Mouse (Mus musculus): ENCODE measurements around the gene Tmem86b. TPM values are rescaled to one million over a fixed set of nuclear protein-coding genes. Genes with fewer than 3 reads are reported as not detected.

Tmem86b gene
- polyA plus RNA-seq (2014; fragmentation: Nextera tagmentation; extraction: Ambion mirVana): 3.2 and 3.3 TPM in 2 replicates

GRCm38 (mm10) chr7:4631031-4631430, at the start of gene Tmem86b:
Gene Tmem86b (minus strand): TSS chr7:4631422.
- no peak within 1 kb of the TSS for H3K4me2 ChIP-seq (replicated peaks; ENCODE audit: low read depth, low read length)
- DNase-seq (ENCODE audit: low spot score) (no peak), ATAC-seq (ENCODE audit: low FRiP score) (no peak)
- no peak within 1 kb of the TSS for H3K4me3 ChIP-seq (ENCODE audit: low read depth, low read length)
- H3K27me3 ChIP-seq (ENCODE audit: control insufficient read depth, insufficient read depth, low read length): no peaks in the 10 kb centered on the region
- H3K27ac ChIP-seq (ENCODE audit: low read depth, low read length): no peak within 1 kb of the TSS
- WGBS: 86% methylated on average over 4 of the region's 4 CpGs
- H3K9ac ChIP-seq (ENCODE audit: low read depth, low read length): no peak within 1 kb of the TSS
- no peaks in the 10 kb centered on the region for H3K4me1 ChIP-seq (replicated peaks; ENCODE audit: control insufficient read depth, insufficient read depth, low read length)
- no peaks in the 10 kb centered on the region for H3K9me3 ChIP-seq (ENCODE audit: control insufficient read depth, low read length)
- H3K36me3 ChIP-seq (ENCODE audit: control insufficient read depth, insufficient read depth, low read length): peaks cover 12% of the 10 kb centered on the region; the same call in 1 of the 2 replicates

DNA sequence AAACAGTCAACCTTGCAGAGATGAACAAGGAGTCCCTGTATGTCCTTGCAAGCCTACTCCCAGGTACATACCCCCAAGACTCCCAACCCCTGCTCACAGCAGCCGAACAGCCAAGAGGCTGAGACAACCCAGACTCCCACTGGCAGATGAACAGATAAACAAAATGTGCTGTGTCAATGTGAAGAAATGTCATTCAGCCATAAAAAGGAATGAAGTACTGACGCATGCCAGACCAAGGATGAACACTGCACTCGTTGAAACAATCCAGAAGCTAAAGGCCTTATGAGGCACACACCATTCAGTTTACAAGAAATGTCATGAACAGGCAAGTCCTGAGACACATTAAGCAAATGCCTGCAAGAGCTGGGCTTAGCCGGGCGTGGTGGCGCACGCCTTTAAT, 44.0 kb upstream of the Tmem86b start:
- H3K4me3 ChIP-seq (ENCODE audit: low read depth, low read length): no peak overlapping the region
- H3K4me1 ChIP-seq (replicated peaks; ENCODE audit: control insufficient read depth, insufficient read depth, low read length): no peaks in the 10 kb centered on the region
- no peak overlapping the region for H3K27ac ChIP-seq (ENCODE audit: low read depth, low read length)
- WGBS: 93% methylated on average over 7 of the region's 7 CpGs
- H3K9me3 ChIP-seq (ENCODE audit: control insufficient read depth, low read length): no peaks in the 10 kb centered on the region
- H3K4me2 ChIP-seq (replicated peaks; ENCODE audit: low read depth, low read length): no peak overlapping the region
- peaks cover 3% of the 10 kb centered on the region; the same call in 1 of the 2 replicates for H3K36me3 ChIP-seq (ENCODE audit: control insufficient read depth, insufficient read depth, low read length)
- H3K9ac ChIP-seq (ENCODE audit: low read depth, low read length): no peak overlapping the region
- no peaks in the 10 kb centered on the region for H3K27me3 ChIP-seq (ENCODE audit: control insufficient read depth, insufficient read depth, low read length)
- no peak for DNase-seq (ENCODE audit: low spot score)
- no peak for ATAC-seq (ENCODE audit: low FRiP score)

- ATAC-seq (ENCODE audit: low FRiP score) (no peak), DNase-seq (ENCODE audit: low spot score) (no peak)
- no peaks in the 10 kb centered on the region for H3K9me3 ChIP-seq (ENCODE audit: control insufficient read depth, low read length)
- WGBS: 92% methylated on average over 12 of the region's 12 CpGs
- H3K9ac ChIP-seq (ENCODE audit: low read depth, low read length): no peak overlapping the region
- no peak overlapping the region for H3K27ac ChIP-seq (ENCODE audit: low read depth, low read length)
- H3K27me3 ChIP-seq (ENCODE audit: control insufficient read depth, insufficient read depth, low read length): no peaks in the 10 kb centered on the region
- peaks cover 3% of the 10 kb centered on the region; the same call in 1 of the 2 replicates for H3K36me3 ChIP-seq (ENCODE audit: control insufficient read depth, insufficient read depth, low read length)
- no peaks in the 10 kb centered on the region for H3K4me1 ChIP-seq (replicated peaks; ENCODE audit: control insufficient read depth, insufficient read depth, low read length)
- no peak overlapping the region for H3K4me2 ChIP-seq (replicated peaks; ENCODE audit: low read depth, low read length)
- H3K4me3 ChIP-seq (ENCODE audit: low read depth, low read length): no peak overlapping the region
These were observed 43.0 kb upstream of the Tmem86b start for GRCm38 (mm10) chr7:4674114-4674731.

DNA sequence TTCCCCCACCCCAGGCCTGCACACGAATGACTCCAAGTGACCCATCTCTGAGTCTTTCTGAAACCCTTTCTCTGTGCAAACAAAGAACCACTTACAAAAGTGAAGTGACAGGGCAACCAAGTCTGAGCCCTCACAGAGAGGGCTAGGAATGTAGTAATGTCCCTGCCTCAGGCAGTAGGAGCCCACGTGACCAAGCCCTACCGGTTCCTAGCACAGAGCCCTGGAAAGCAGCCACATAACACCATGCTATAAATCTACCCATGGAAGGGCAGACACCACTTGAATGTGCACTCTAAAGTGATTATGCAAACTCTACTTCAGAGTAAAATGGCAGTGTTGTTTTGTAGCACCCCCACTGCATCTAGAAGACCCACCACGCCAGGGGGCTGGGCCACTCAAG, 40.7 kb upstream of the Tmem86b start:
- Histone ChIP-seq H3K9ac (ENCODE audit: low read depth, low read length) (no peak overlapping the region), H3K36me3 (ENCODE audit: control insufficient read depth, insufficient read depth, low read length) (no peaks in the 10 kb centered on the region), H3K4me1 (replicated peaks; ENCODE audit: control insufficient read depth, insufficient read depth, low read length) (no peaks in the 10 kb centered on the region), H3K4me3 (ENCODE audit: low read depth, low read length) (no peak overlapping the region), H3K4me2 (replicated peaks; ENCODE audit: low read depth, low read length) (no peak overlapping the region), H3K9me3 (ENCODE audit: control insufficient read depth, low read length) (no peaks in the 10 kb centered on the region), H3K27me3 (ENCODE audit: control insufficient read depth, insufficient read depth, low read length) (no peaks in the 10 kb centered on the region), H3K27ac (ENCODE audit: low read depth, low read length) (no peak overlapping the region)
- no peak for ATAC-seq (ENCODE audit: low FRiP score)
- 75% methylated on average over 4 of the region's 4 CpGs for WGBS
- no peak for DNase-seq (ENCODE audit: low spot score)

DNA sequence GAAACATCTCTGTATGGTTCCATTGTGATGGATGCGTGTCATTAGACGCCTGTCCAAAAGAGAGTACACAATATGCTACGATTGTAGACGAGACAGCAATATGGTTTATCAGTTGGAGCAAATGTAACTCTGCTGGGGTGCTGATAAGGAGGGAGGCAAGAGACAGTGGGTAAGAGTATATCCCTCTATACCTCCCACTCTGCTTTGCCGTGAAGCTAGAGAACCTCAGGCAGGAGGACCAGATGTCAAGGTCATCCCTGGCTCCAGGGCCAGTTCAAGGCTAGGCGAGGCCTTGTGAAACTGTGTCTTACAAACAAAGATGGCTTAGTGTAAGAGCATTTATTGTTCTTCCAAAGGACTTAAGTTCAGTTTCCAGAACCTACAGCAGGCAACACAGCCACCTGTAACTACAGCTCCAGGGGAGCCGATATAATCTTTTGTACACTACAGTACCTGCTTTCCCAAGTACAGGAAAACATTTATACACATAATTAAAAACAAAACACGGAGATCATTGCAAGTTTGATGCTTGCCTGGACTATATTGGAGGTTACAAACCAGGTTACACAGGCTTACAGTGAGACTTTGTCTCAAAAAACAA, 39.5 kb upstream of the Tmem86b start:
- Histone ChIP-seq H3K4me2 (replicated peaks; ENCODE audit: low read depth, low read length) (no peak overlapping the region), H3K27ac (ENCODE audit: low read depth, low read length) (no peak overlapping the region), H3K36me3 (ENCODE audit: control insufficient read depth, insufficient read depth, low read length) (0 out of 2 replicates have a peak, but pooled peaks cover 4% of the 10 kb centered on the region), H3K4me3 (ENCODE audit: low read depth, low read length) (no peak overlapping the region), H3K27me3 (ENCODE audit: control insufficient read depth, insufficient read depth, low read length) (no peaks in the 10 kb centered on the region), H3K9ac (ENCODE audit: low read depth, low read length) (no peak overlapping the region), H3K4me1 (replicated peaks; ENCODE audit: control insufficient read depth, insufficient read depth, low read length) (no peaks in the 10 kb centered on the region), H3K9me3 (ENCODE audit: control insufficient read depth, low read length) (no peaks in the 10 kb centered on the region)
- ATAC-seq (ENCODE audit: low FRiP score) (no peak), DNase-seq (ENCODE audit: low spot score) (no peak)
- 94% methylated on average over 8 of the region's 8 CpGs for WGBS

DNA sequence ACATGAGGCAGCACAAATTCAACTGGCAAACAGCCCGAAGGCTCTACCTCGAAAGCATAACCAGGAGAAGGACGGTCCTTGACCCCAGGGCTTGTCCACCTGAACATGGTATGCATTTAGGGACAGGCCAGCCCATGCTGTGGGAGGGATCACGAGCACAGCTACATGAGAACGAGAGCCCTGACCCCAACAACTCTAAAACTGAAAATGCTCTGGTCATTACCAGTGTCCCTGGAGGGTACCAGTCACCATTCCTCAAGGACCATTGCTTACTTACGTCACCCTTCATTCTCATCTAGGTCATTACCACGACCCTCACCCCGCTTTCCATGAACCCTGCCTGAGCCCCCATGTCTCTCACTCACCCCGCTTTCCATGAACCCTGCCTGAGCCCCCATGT, 37.9 kb upstream of the Tmem86b start:
- Histone ChIP-seq H3K9me3 (ENCODE audit: control insufficient read depth, low read length) (no peaks in the 10 kb centered on the region), H3K4me3 (ENCODE audit: low read depth, low read length) (no peak overlapping the region), H3K36me3 (ENCODE audit: control insufficient read depth, insufficient read depth, low read length) (0 out of 2 replicates have a peak, but pooled peaks cover 8% of the 10 kb centered on the region), H3K4me2 (replicated peaks; ENCODE audit: low read depth, low read length) (no peak overlapping the region), H3K9ac (ENCODE audit: low read depth, low read length) (no peak overlapping the region), H3K4me1 (replicated peaks; ENCODE audit: control insufficient read depth, insufficient read depth, low read length) (no peaks in the 10 kb centered on the region), H3K27me3 (ENCODE audit: control insufficient read depth, insufficient read depth, low read length) (no peaks in the 10 kb centered on the region), H3K27ac (ENCODE audit: low read depth, low read length) (no peak overlapping the region)
- 95% methylated on average over 9 of the region's 9 CpGs for WGBS
- ATAC-seq (ENCODE audit: low FRiP score): no peak
- DNase-seq (ENCODE audit: low spot score): no peak

- H3K36me3 ChIP-seq (ENCODE audit: control insufficient read depth, insufficient read depth, low read length): 0 out of 2 replicates have a peak, but pooled peaks cover 8% of the 10 kb centered on the region
- no peak overlapping the region for H3K4me2 ChIP-seq (replicated peaks; ENCODE audit: low read depth, low read length)
- no peak overlapping the region for H3K27ac ChIP-seq (ENCODE audit: low read depth, low read length)
- no peak overlapping the region for H3K9ac ChIP-seq (ENCODE audit: low read depth, low read length)
- no peaks in the 10 kb centered on the region for H3K9me3 ChIP-seq (ENCODE audit: control insufficient read depth, low read length)
- WGBS: 97% methylated on average over 8 of the region's 8 CpGs
- DNase-seq (ENCODE audit: low spot score) (no peak), ATAC-seq (ENCODE audit: low FRiP score) (no peak)
- H3K4me1 ChIP-seq (replicated peaks; ENCODE audit: control insufficient read depth, insufficient read depth, low read length): no peaks in the 10 kb centered on the region
- no peaks in the 10 kb centered on the region for H3K27me3 ChIP-seq (ENCODE audit: control insufficient read depth, insufficient read depth, low read length)
- no peak overlapping the region for H3K4me3 ChIP-seq (ENCODE audit: low read depth, low read length)
These were observed 37.3 kb upstream of the Tmem86b start for GRCm38 (mm10) chr7:4668506-4668905.

DNA sequence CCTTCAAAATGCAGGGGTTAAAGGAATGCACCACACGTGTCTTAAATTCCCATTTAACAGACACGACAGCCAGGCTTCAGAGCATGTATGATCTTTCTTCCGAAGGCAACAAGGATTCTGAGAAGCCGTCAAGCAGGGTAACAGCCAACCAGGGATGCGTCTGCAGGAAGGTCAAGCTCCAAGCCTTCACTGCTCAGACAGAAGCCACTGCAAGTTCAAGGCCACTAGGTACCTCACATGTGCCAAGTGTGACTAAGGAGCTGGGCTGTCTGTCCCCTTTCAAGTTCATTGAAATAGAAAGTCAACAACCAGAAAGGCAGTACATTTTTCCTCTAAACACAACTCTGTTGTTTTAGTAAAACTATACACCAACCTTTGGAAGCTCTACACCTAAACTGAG, 35.6 kb upstream of the Tmem86b start:
- Histone ChIP-seq H3K4me2 (replicated peaks; ENCODE audit: low read depth, low read length) (no peak overlapping the region), H3K9me3 (ENCODE audit: control insufficient read depth, low read length) (no peaks in the 10 kb centered on the region), H3K27ac (ENCODE audit: low read depth, low read length) (no peak overlapping the region), H3K4me3 (ENCODE audit: low read depth, low read length) (no peak overlapping the region), H3K4me1 (replicated peaks; ENCODE audit: control insufficient read depth, insufficient read depth, low read length) (no peaks in the 10 kb centered on the region), H3K36me3 (ENCODE audit: control insufficient read depth, insufficient read depth, low read length) (0 out of 2 replicates have a peak, but pooled peaks cover 8% of the 10 kb centered on the region), H3K9ac (ENCODE audit: low read depth, low read length) (no peak overlapping the region), H3K27me3 (ENCODE audit: control insufficient read depth, insufficient read depth, low read length) (no peaks in the 10 kb centered on the region)
- DNase-seq (ENCODE audit: low spot score) (no peak), ATAC-seq (ENCODE audit: low FRiP score) (no peak)
- WGBS: 93% methylated on average over 5 of the region's 5 CpGs

DNA sequence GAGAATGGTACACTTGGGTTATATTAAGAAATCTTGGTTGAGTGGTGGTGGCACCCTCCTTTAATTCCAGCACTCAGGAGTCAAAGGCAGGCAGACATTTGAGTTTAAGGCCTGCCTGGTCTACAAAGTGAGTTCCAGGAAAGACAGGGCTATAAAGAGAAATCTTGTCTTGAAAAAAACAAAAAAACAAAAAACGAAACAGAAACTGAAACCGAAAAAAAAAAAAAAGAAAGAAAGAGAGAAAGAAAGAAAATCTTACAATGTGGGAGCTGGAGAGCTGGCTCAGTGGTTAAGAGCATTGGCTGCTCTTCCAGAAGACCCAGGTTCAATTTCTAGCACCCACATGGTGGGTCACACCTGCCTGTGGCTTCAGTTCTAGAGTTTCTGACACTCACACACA, 32.5 kb upstream of the Tmem86b start:
- Histone ChIP-seq H3K4me3 (ENCODE audit: low read depth, low read length) (no peak overlapping the region), H3K9ac (ENCODE audit: low read depth, low read length) (no peak overlapping the region), H3K27me3 (ENCODE audit: control insufficient read depth, insufficient read depth, low read length) (no peaks in the 10 kb centered on the region), H3K36me3 (ENCODE audit: control insufficient read depth, insufficient read depth, low read length) (0 out of 2 replicates have a peak, but pooled peaks cover 8% of the 10 kb centered on the region), H3K4me2 (replicated peaks; ENCODE audit: low read depth, low read length) (no peak overlapping the region), H3K9me3 (ENCODE audit: control insufficient read depth, low read length) (no peaks in the 10 kb centered on the region), H3K4me1 (replicated peaks; ENCODE audit: control insufficient read depth, insufficient read depth, low read length) (0 out of 2 replicates have a peak, but pooled peaks cover 2% of the 10 kb centered on the region), H3K27ac (ENCODE audit: low read depth, low read length) (no peak overlapping the region)
- WGBS: 89% methylated on average over 2 of the region's 2 CpGs
- DNase-seq (ENCODE audit: low spot score) (no peak), ATAC-seq (ENCODE audit: low FRiP score) (no peak)

Data from hindbrain, embryonic 11.5 days (tissue).